Mouse (Mus musculus) lung, postnatal 25 days (tissue): ENCODE measurements at regions not wholly inside any gene's neighbourhood (a gene's known extent, or its start where the extent isn't known, plus 50 kb on each side); places are given as distances from the start of the nearest gene placed in this dataset.
A peak's percentile ranks its signal among the peaks of the same experiment; 100 is the strongest.

Source experiments
- DNase-seq: peaks from one replicate; pipeline ENCODE4 v3.0.0; 2022; ENCODE audit warnings: low spot score

GRCm38 (mm10) chr7:73637101-73637809, 95.6 kb upstream of the Chd2 start:
- DNase-seq, result no peak

GRCm38 (mm10) chr7:73635422-73635821, 93.8 kb upstream of the Chd2 start:
- DNase-seq, result no peak

- DNase-seq, result no peak
Measured at GRCm38 (mm10) chr7:73630790-73631189, 89.2 kb upstream of the Chd2 start.

- DNase-seq, result no peak
Measured at GRCm38 (mm10) chr7:73629182-73629581, 87.6 kb upstream of the Chd2 start.

DNA sequence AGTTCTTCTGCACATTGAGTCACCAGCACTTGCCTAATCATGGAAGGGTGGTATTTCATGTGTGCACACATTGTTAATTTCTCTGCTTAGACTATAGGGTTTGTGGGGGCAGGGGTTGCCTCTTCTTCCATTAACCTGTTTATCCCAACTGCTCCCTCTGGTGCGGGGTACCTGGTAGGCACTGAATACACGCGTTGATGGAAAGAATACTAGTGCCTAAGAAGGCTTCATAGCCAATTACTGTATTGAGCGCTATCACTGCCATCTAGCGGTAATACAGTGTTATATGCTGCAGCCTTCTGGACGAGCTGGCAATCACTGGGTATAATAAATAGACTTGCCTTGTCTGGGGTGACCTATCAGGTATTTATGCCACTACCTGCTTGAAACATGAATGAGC, 86.4 kb upstream of the Chd2 start:
- DNase-seq, result peak; percentile 89

DNA sequence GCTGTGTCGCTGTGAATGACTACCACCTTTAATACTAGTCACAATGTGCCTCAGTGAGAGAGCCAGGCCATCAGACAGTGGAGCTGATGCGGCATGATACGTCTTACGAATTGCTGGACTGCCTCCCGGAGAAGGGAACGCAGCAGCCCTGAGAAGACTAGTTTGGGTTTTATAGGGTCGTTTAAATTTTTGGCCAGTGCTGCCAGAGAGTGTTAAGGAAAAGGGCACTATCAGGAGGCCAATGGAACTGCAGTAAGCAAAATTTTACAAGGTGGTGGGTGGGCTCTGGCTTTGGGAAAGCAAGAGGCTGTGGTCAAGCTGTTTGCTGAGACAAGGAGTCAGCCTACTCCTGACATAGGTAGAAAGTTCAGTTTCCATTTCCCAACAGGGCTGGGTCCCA, 84.7 kb upstream of the Chd2 start:
- DNase-seq, result no peak

DNA sequence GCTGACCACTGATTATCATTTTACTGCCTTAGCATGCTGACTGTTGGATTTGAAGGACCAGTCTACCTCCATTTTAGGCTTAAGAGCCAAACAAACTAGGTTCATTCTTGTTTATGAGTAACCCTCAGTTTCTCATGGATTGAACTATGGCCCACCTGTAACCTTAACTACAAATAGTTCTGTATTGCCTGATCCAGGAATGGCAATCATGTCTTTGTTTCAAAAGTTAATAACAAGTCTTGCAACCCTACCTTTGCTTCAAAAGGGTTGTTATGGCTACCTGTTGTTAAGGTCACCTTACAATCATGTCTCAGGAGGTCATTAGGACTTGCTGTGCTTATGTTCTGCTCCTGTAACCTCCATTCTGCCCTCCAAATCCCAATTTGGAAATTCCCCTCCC, 84.0 kb upstream of the Chd2 start:
- no peak for DNase-seq

DNA sequence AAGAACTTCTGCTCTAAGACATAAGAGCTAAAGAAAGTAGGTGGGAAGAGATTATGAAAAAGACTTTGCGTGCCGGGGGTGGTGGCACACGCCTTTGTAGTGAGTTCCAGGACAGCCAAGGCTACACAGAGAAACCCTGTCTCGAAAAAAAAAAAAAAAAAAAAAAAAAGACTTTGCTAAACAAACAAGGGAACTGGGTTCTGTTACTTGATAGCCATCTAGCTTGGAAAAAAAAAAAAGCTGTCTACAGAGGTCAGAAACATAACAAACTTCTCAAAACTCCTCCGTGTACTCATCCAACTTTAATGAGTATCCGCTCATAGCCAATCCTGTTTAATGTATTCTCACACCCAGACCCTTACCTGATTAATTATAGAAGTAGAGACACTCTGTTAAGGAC, 83.4 kb upstream of the Chd2 start:
- no peak for DNase-seq

- DNase-seq, result peak; percentile 66
Measured at GRCm38 (mm10) chr7:73624093-73624600, 82.5 kb upstream of the Chd2 start.

GRCm38 (mm10) chr7:73622468-73622867, 80.8 kb upstream of the Chd2 start:
- no peak for DNase-seq

GRCm38 (mm10) chr7:73620341-73620740, 78.7 kb upstream of the Chd2 start:
- no peak for DNase-seq

GRCm38 (mm10) chr7:73618758-73619416, 77.3 kb upstream of the Chd2 start:
- no peak for DNase-seq

GRCm38 (mm10) chr7:73617910-73618757, 76.5 kb upstream of the Chd2 start:
- peak; percentile 97 for DNase-seq

GRCm38 (mm10) chr7:73616971-73617906, 75.6 kb upstream of the Chd2 start:
- DNase-seq, result peak; percentile 64

DNA sequence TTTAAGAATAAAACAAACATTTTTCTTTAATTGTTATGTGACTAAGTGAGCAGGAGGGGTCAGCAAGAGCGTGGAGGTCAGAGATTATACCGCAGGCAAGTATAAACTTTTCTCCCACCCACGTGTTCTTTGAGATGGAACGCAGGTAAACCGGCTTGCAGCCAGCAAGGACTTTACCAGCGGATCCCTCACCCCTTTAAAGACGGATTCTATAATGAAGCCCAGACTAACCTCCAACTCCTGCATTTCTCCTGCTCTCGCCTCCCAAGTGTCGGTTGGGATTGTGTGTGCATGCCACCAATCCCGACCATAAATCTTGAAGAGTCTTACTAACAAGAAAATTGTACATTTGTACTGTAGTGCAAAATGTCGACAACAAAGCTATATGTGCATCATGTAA, 74.4 kb upstream of the Chd2 start:
- DNase-seq, result no peak

GRCm38 (mm10) chr7:73614840-73615555, 73.4 kb upstream of the Chd2 start:
- no peak for DNase-seq

DNA sequence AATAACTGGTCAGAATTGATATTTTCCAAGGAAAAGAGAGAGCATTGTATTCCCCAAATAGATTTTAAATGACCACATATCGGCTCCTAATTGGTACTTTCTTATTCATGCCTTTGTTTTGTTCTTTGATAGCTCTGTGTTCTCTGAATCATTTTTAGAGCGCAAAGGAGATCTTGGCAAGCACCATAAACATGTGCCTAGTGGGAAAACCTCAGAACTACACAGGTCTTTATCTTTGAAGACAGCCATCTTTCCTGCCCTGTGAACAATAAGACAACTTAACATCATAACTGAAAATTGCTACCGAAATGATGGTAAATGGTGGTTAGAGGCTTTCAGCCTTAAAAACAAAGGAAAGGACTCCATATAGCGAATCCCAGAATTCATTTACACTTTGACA, 72.7 kb upstream of the Chd2 start:
- no peak for DNase-seq

GRCm38 (mm10) chr7:73612752-73613092, 71.1 kb upstream of the Chd2 start:
- DNase-seq, result no peak

DNA sequence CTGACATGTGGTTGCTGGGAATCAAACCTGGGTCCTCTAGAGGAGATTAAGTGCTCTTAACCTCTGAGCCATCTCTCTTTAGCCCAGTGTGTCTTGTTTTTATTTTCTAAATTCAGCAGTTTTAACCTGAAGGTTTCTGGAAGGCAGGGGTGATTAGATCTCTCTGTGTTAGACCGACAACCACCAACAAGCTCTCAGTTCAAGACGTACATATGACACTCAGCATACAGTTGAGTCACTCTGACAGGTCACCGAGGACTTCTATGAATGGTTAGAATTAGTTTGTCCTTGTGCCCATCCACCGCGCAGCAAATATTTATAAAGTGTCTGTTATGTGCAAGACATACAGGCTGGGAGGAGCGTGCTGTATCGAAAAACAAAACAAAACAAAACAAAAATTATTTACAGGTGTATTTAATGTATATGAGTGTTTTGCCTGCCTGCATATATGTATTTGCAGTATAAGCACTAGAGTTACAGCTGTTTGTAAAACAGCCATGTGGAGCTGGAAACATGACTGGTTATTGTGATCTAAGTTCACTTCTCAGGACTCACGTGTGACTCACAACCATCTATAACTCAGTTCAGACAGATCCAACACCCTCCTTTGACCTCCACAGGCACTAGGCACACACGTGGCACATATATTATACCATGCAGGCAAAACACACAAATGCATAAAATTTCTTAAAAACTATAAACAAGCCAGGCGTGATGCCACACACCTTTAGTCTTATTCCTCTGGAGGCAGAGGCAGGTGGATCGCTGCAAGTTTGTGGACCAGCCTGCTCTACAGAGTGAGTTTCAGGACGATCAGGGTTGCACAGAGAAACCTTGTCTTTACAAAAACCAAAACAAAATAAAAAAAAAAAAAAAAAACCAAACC, 70.5 kb upstream of the Chd2 start:
- DNase-seq, result no peak

DNA sequence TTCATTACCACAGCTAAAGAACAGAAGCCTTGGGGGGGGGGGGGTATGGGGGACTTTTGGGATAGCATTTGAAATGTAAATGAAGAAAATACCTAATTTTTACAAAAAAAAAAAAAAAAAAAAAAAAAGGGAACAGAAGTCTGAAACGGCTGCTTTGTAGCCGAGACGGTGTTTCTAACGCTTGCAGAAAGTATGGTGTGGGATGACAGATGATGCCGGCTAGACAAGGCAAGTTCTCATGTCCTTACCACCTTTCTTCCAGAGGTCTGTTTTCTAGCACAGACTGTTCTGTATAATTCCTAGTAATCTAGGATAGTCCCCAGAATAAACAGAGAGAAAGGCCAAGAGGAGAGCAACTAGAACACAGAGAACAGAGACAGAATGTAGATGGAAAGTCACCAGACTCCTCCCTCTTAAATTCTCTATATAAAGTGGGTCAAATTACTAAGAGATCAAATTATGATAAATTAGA, 67.2 kb upstream of the Chd2 start:
- DNase-seq, result peak; percentile 50
